ENCODE assay signal across 11 mouse cellular contexts in the genomic region with DNA sequence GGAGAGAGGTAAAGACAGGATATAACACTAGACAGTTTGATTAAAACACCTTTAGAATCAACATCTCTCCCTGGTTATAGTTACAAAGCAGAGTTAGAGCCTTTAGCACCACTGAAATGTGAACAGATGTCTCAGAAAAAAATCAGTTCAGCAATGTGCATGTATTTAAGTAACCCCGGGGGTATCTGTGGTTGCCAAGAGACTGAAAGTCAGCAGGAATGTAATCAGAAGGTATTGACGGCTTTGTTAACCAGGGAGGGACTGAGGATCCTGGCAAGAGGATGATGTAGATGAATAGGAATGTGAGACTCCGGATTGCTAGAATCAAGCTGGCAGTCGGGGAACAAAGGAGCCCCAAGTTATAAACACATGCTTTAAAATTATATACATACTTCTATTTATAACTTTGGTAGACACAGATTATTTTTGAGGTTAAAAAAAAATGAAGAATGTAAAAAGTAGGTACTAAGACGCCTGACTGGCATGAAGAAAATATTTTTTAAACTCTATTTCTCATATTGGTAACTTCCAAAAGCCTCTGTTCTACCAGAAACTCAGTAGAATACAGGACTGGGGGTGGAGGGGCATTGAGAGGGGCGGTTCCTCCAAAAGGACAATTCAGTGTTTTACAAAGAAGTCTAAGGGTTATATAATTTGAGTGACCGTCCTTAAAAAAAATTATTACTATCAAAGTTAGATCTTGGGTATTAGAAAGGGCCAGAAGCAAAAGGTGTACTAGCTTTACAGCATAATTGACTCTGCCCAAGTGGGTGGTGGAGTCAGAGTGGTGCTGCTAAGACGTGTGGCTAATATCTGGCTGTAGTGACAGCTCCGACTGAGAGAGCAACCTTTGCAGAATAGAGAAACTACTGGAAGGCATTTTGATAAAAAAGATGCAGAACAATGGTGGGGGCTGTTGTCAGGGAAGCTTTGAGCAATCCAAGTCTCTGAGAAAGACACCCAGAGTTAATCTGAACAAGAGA.
DNase-seq lines count a peak whose midpoint lies in the region; ATAC-seq and TF ChIP-seq lines count a peak whose summit lies in the region.
"Had no signal": no experiment of that assay in that cellular context is flagged by ENCODE, and none has a peak within 500 bp of the region (broad histone marks: within the 10 kb centered on the region; RNA-seq: fewer than 3 reads in every experiment).

No protein-coding gene starts in this region.

- H3K4me1 ChIP-seq in heart, postnatal 0 days (ENCODE audit: control insufficient read depth, insufficient read depth) = no peaks in the 10 kb centered on the region
- H3K4me1 ChIP-seq in forebrain, embryonic 14.5 days (ENCODE audit: control insufficient read depth, insufficient read depth, low read length) = peaks cover 13% of the 10 kb centered on the region
- peaks cover 13% of the 10 kb centered on the region for H3K4me1 ChIP-seq in midbrain, embryonic 16.5 days (ENCODE audit: control insufficient read depth, insufficient read depth, low read length)
- H3K4me1 ChIP-seq: intestine, embryonic 15.5 days had no signal

- intact Hi-C loops in heart, postnatal 10 days (cut with DNase I) = no loop called here

- TF ChIP-seq CTCF in heart, postnatal 0 days (IDR thresholded peaks at IDR 0.05; ENCODE audit: low read depth) = no peak

- H3K27ac ChIP-seq in heart, postnatal 0 days (ENCODE audit: low read depth) = no peak overlapping the region
- no peak overlapping the region for H3K27ac ChIP-seq in forebrain, embryonic 14.5 days (ENCODE audit: low read depth, low read length)
- H3K27ac ChIP-seq in midbrain, embryonic 16.5 days (ENCODE audit: low read length) = peak overlapping the region; percentile 32; the same call in 1 of the 2 replicates
- H3K27ac ChIP-seq: intestine, embryonic 15.5 days had no signal

- peak; percentile 10 for DNase-seq in heart, postnatal 0 days (ENCODE audit: low spot score)
- DNase-seq in heart, postnatal 10 days = no peak
- DNase-seq in embryo, embryonic 10 days (ENCODE audit: low spot score) = peak; percentile 75
- peak; percentile 74 for DNase-seq in forebrain, embryonic 14.5 days (ENCODE audit: low spot score)
- no peak for DNase-seq in layer of hippocampus, postnatal 25 days (ENCODE audit: extremely low spot score in 1 of 2, low spot score in 1 of 2)
- DNase-seq: adrenal gland, postnatal 36 days; lung, adult 18-20 months; thymus, postnatal 25 days had no signal

- no peaks in the 10 kb centered on the region for H3K36me3 ChIP-seq in heart, postnatal 0 days (replicated peaks; ENCODE audit: control insufficient read depth, insufficient read depth, low read length)
- H3K36me3 ChIP-seq in forebrain, embryonic 14.5 days (ENCODE audit: control insufficient read depth, insufficient read depth, low read length) = no peaks in the 10 kb centered on the region
- no peaks in the 10 kb centered on the region for H3K36me3 ChIP-seq in midbrain, embryonic 16.5 days (ENCODE audit: control insufficient read depth, insufficient read depth, low read length)
- H3K36me3 ChIP-seq: intestine, embryonic 15.5 days had no signal

- ATAC-seq in heart, postnatal 0 days (ENCODE audit: insufficient read depth, low read depth) = 0 out of 2 replicates have a peak, but pooled peaks have one; percentile 11
- peak; percentile 73 for ATAC-seq in forebrain, embryonic 14.5 days
- ATAC-seq in midbrain, embryonic 16.5 days = 0 out of 2 replicates have a peak, but pooled peaks have one; percentile 67
- ATAC-seq in erythroblast, adult 5-6 weeks (replicated peaks; ENCODE audit: low FRiP score, poor library complexity, severe bottlenecking) = no peak
- ATAC-seq: intestine, embryonic 15.5 days had no signal

- H3K9me3 ChIP-seq in heart, postnatal 0 days (replicated peaks; ENCODE audit: control insufficient read depth, low read length) = no peaks in the 10 kb centered on the region
- H3K9me3 ChIP-seq in forebrain, embryonic 14.5 days (replicated peaks; ENCODE audit: control insufficient read depth, low read length) = no peaks in the 10 kb centered on the region
- H3K9me3 ChIP-seq in midbrain, embryonic 16.5 days (replicated peaks; ENCODE audit: control insufficient read depth, low read length, poor library complexity, severe bottlenecking) = no peaks in the 10 kb centered on the region
- H3K9me3 ChIP-seq: intestine, embryonic 15.5 days had no signal

- no peaks in the 10 kb centered on the region for H3K27me3 ChIP-seq in heart, postnatal 0 days (ENCODE audit: control insufficient read depth, insufficient read depth, low read length)
- H3K27me3 ChIP-seq in forebrain, embryonic 14.5 days (replicated peaks; ENCODE audit: control insufficient read depth, insufficient read depth, low read length) = no peaks in the 10 kb centered on the region
- H3K27me3 ChIP-seq in midbrain, embryonic 16.5 days (ENCODE audit: control insufficient read depth, insufficient read depth, low read depth, low read length) = no peaks in the 10 kb centered on the region
- H3K27me3 ChIP-seq: intestine, embryonic 15.5 days had no signal

- no peak overlapping the region for H3K4me2 ChIP-seq in heart, postnatal 0 days (ENCODE audit: low read depth, low read length)
- no peak overlapping the region for H3K4me2 ChIP-seq in forebrain, embryonic 14.5 days (ENCODE audit: low read length)
- no peak overlapping the region for H3K4me2 ChIP-seq in midbrain, embryonic 16.5 days (ENCODE audit: low read length)
- H3K4me2 ChIP-seq: intestine, embryonic 15.5 days had no signal

- TF ChIP-seq EP300 in heart, postnatal 0 days (IDR thresholded peaks at IDR 0.05; ENCODE audit: low read depth) = no peak

- no peak overlapping the region for H3K9ac ChIP-seq in heart, postnatal 0 days (replicated peaks; ENCODE audit: low read depth, low read length)
- H3K9ac ChIP-seq in forebrain, embryonic 14.5 days (ENCODE audit: low read length) = no peak overlapping the region
- no peak overlapping the region for H3K9ac ChIP-seq in midbrain, embryonic 16.5 days (ENCODE audit: low read depth, low read length)
- H3K9ac ChIP-seq: intestine, embryonic 15.5 days had no signal

- WGBS in heart, postnatal 0 days = 28% methylated on average over 9 of the region's 9 CpGs
- 21% methylated on average over 9 of the region's 9 CpGs for WGBS in forebrain, embryonic 14.5 days
- 12% methylated on average over 9 of the region's 9 CpGs for WGBS in midbrain, embryonic 16.5 days

- no peak overlapping the region for H3K4me3 ChIP-seq in heart, postnatal 0 days (ENCODE audit: low read depth, low read length)
- no peak overlapping the region for H3K4me3 ChIP-seq in forebrain, embryonic 14.5 days (ENCODE audit: low read depth, low read length)
- H3K4me3 ChIP-seq in midbrain, embryonic 16.5 days (ENCODE audit: low read depth, low read length) = no peak overlapping the region
- H3K4me3 ChIP-seq: intestine, embryonic 15.5 days had no signal

Comparison
In these comparisons a context has a peak if more than half of its experiments do, and no peak if none do; other contexts are left out.
1. DNase-seq: peak in heart, postnatal 0 days (single experiment), embryo, embryonic 10 days (single experiment) and forebrain, embryonic 14.5 days (single experiment); none in heart, postnatal 10 days (0 of 2) and layer of hippocampus, postnatal 25 days (0 of 2).